Mouse (Mus musculus) heart, postnatal 10 days (tissue): ENCODE measurements around the gene Gcnt1. TPM values are rescaled to one million over a fixed set of nuclear protein-coding genes. Genes with fewer than 3 reads are reported as not detected.

Source experiments
- DNase-seq, 2 experiments: peaks; one replicate each; pipeline ENCODE4 v3.0.0; 2021
- intact Hi-C: fragments of 180-260 bp; cut with DNase I; formaldehyde crosslinking; loops from one replicate; pipeline ENCODE4 v1.15.1; 2025
- total RNA-seq, 2 experiments: library from RNA; stranded (reverse); gene quantifications; 2 replicates each; pipeline ENCODE4 v1.2.3; 2021

Gene Gcnt1
- 10 to 100 TPM; 11.4 to 13.6 TPM for total RNA-seq

DNA sequence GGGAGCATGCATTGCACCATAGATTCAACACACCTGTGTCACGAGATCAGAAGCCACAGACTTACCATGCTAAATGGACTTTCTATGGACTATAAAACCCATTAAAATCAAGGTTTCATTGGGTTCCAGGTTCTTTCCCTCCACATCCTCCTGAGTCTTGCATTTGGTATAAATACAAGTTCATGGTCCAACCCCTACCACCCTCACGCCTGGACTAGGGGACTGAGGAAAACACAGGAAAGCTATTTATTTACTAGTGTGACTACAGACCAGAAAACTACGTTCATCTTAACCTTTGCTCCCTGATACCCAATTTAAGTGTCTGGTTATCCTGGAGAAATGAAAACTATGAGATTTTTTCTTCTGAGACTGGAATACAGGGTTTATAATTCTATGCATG lies at the start of gene Gcnt1:
Gene Gcnt1 (minus strand): TSS at position 144 of the 400 bp plus-strand sequence.
- no peak for DNase-seq
- intact Hi-C loops: no loop called here

DNA sequence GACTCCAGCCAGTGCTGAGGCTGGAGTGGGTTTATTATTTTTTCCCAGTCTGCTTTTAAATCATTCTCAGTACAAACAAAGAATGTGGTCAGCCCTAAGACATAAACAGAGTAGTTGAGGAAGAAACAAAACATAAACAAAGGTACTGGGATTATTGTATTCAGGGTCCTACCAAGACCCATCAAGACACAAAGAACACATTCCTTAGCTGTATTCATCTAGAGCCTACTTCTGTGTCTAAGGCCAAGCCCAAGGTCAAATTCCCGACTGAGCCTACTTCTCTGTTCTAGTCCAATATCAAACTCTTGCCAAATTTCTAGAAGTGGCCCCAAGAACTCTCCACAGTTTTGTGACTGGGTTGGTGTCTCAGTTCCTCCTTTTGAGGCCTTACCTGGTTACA lies 45.2 kb upstream of the Gcnt1 start:
- intact Hi-C loops: no loop called here
- DNase-seq: no peak

DNA sequence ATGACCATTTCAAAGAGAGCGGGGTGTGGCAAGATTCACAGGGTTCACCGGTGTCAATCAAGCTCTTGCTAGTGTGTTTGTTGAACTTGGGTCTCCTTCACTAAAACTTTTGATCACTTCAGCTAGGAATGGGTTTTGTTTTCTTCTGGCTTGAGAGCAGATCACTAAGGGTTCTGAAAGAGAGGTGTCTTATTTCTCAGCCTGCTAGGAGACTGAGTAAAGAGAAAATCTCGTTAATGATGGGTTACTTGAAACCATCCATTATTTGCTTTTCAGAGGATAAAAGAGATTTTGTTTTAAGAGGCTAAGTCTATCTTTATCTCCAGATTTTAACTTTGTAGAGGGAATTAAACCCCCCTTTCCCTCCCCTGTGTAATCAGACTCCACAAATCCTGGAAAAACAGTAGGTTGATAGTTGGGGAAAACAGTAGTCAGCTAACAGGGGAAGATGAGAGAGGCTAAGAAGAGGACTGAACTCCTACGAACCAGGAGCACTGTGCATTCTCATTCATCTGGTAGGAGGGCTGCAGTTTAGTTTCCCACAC lies 40.3 kb upstream of the Gcnt1 start:
- DNase-seq: no peak
- intact Hi-C loops: no loop called here

DNA sequence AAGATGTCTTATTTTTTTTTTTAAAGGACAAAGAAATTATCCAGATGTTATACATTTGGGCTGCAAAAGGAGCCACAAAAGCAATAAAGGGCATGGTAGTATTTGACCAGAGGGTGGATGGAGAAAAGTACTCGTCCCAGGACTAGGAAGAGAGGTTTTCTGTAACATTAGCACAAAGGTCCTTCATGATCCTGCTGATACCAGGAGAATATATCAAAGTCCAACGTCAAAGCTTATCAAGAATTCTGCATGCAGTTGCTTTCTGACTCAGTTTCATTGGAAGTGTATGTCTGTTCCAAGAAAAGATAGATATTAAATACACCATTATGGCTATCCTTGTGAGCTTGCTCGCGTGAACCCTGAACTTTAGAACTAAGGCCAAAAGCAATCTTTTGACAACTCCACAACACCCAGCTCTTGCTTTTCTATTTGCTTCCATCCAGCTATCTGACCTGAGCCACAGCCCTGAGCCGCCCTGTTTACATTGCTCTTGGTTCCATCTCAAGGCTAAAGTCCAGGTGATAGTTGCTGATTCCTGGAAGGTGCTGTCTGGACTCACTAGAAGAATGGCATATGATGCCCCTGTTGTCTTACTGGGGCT lies 37.9 kb upstream of the Gcnt1 start:
- intact Hi-C loops: no loop called here
- DNase-seq: no peak

DNA sequence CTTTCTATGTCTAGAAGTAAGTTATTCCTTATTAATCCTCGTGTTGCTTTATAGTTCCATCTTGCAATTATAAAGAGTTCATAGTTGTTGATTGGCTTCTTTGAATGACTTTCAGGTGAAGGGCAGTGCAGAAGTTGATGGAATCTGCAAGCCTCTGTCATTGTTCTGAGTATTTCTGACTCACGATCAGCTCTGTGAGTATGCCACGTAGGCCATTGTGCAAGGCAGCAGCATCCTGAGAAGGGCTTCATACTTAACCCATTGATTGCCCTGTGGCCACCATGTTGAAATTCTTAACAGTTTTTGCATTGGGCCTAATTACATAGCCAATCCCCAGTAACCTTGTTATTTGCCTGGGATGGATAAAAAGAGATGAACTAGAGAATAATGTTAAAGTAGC lies 36.7 kb upstream of the Gcnt1 start:
- no peak for DNase-seq
- intact Hi-C loops: no loop called here

DNA sequence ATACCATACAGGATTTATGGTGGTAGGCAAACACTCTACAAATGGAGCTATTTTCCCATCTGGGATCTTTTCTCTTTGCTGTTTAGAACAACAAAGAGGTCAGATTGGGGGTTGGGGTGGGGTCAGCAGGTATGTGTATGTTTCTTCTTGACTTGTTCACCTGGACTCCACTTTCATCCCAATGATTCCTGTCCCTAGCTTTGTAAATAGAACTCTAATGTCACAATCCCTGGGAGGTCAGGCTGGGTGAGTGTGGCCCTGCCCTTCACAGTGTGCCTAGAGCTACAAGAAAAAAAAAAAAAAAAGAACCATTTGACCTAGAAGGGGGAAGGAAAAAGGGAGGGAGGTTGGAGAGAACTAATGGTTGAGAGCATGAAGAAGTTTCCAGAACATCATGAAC lies 35.9 kb upstream of the Gcnt1 start:
- DNase-seq: no peak
- intact Hi-C loops: no loop called here

DNA sequence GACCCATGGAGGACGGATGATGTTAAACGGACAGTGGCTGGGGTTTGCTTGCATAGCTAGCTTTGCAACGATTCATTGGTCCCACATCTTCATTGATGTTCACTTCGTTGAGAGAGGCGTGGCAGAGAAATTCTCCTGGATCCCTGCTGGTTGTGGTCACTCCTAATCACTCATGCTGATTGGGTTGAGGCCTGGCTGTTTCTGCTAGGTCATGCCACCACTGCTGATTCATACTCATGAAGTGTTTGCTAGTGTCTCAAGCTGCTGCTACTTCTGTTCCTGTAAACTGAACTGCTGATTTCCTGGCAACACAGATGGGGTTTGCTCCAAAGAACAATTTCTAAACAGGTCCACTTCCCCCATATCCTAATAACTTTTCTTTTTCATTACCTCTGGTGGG lies 34.2 kb upstream of the Gcnt1 start:
- DNase-seq: no peak
- intact Hi-C loops: no loop called here

DNA sequence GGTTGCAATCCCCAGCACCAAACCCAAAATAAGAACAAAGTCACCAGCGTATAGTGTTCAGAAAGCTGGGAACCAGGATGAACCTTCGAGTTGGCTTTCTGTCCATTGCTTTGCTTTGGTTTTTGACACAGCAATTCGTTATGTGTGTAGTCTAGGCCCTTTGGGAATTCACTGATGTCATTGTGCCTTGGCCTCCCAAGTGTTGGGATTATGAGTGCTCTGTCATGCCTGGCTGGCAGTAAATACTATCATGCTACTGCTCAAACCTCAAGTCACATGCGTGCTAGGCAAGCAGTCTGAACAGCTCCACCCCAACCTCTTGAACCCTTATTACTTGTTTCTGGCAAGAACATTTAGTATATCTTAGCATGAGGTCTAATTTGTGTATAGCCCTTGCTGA lies 30.5 kb upstream of the Gcnt1 start:
- intact Hi-C loops: no loop called here
- no peak for DNase-seq

DNA sequence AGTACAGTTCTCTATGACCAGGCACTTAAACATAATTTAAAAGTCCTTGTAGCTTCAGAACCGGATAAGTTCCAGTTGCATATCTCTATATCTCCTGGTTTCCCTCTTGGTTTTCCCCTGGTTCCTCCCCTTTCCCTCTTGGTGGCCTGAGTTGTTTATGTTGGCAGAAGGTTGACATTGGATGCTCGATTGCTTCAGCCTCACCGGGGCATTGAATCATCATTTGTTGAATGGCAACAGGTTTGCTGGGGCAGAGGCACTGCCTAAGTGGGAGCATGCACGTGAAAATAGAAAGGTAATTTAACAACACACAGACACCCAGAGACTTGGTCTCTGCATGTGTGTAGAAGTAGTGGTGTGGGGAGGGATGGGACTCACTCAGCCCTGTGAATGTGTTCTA lies 27.9 kb upstream of the Gcnt1 start:
- intact Hi-C loops: no loop called here
- no peak for DNase-seq

DNA sequence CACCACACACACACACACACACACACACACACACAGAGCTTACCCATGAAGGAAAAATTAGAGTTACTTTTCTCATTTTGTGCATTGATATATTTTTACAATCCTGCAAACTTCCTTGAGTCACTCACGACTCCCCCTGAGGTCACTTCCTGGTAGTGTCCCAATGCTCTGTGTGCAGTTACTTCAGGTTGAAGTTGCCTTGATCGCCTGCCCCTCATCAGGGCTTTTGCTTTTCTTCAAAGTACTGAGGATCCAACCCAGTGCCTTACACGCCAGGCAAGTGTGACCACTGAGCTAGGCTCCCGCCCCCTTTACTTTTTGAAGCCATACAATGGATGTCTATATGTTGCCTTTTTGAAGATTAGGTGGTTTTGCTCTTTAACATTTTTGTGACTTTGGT lies 27.3 kb upstream of the Gcnt1 start:
- intact Hi-C loops: loop anchor here (10.0 kb wide), 2 partner anchors 435 to 1225 kb away; partner anchors contain the start of gene Pcsk5
- no peak for DNase-seq

DNA sequence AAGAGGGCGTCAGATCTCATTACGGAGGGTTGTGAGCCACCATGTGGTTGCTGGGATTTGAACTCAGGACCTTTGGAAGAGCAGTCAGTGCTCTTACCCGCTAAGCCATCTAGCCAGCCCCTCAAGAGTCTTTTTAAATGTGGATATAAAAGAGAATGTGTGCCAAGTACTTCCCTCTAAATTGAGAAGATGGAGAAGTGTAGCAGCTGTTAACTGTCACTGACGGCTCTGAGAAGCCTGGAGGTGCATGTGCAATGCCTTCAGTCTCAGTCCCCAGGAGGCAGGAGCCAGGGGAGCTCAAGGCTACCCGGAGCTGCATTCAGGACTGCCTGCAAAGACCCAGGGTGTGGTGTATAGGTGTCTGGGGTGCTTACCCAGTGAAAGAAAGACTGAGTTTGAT lies 25.3 kb upstream of the Gcnt1 start:
- no peak for DNase-seq
- intact Hi-C loops: loop anchor here (10.0 kb wide), 2 partner anchors 437 to 1227 kb away; partner anchors contain the start of gene Pcsk5

DNA sequence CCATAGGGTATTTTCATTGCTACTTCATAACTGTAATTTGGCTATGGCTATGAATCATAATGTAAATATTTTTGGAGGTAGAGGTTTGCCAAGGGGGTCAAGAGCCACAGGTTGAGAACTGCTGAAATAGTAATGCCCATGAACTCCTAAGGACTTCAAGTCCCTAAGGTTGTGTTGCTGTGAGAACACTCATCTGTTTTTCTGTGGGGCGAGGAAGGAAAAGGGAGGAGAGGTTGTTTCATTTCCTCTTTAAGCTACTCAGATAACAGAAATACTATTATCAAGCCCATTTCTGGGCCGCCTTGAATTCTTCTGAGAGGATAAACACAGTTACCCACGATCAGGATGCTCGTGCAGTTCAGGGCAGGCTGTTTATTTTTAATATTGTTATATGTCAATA lies 24.2 kb upstream of the Gcnt1 start:
- DNase-seq: peak in 1 of 2 experiments; percentile 15
- intact Hi-C loops: loop anchor here (10.0 kb wide), 2 partner anchors 438 to 1228 kb away; partner anchors contain the start of gene Pcsk5

DNA sequence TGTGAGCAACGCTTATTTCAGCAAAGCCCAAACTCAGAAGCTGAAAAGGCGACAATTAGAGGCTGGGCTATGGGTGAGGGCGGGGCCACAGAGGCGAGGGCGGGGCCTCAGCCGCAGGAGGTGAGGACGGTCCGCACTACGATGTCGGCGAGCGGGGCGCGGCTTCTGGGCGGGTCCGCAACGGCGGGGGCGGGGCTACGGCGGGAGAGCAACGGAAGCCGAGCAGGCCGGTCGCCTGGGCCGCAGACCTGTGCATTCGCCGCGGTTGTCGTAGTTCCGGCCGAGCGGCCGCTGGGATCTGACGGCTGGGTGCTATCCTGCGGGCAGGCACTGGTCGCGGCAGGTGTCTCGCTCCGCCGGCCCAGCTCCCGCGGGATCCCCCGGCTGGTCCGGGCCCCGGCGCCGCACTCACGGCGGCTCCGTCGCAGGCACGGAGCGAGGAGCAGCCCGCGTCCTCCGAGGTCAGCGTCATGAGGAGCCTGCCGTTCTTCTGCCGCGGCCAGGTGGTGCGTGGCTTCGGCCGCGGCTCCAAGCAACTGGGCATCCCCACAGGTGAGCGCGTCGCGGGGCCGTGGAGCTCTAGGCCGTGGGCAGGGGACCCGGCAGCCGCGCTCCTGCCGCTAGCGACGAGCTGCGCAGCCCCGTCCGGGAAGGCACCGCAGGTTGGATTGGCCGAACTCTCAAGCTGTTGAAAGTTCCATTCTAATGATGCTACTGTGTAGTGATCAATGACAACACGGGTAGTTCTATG lies 21.4 kb upstream of the Gcnt1 start, which contains the start of gene Rfk:
Gene Rfk (plus strand): TSS at position 203 of the 751 bp plus-strand sequence.
- intact Hi-C loops: loop anchor here (10.0 kb wide), 2 partner anchors 441 to 1231 kb away; partner anchors contain the start of gene Pcsk5
- peak; percentile 95 to 96 for DNase-seq

DNA sequence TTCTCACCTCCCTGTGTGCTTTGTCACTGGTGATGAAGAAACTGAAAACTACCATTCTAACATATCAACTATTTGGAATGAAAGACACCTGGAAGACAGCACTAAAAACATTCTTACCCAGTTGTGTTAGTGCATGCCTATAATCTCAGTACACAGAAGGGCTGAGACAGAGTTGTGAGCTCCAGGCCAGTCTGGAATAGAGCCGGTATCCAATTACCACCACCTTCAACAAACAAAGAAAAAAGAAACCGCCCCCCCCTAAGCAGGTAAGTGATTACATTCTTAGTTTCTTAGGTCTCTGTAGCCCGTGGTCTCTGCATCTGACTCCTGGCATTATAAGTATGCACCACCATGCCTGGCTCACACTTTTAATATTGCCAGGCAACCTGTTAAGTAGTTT lies 20.2 kb upstream of the Gcnt1 start:
- intact Hi-C loops: loop anchor here (10.0 kb wide), 2 partner anchors 442 to 1232 kb away; partner anchors contain the start of gene Pcsk5
- no peak for DNase-seq

DNA sequence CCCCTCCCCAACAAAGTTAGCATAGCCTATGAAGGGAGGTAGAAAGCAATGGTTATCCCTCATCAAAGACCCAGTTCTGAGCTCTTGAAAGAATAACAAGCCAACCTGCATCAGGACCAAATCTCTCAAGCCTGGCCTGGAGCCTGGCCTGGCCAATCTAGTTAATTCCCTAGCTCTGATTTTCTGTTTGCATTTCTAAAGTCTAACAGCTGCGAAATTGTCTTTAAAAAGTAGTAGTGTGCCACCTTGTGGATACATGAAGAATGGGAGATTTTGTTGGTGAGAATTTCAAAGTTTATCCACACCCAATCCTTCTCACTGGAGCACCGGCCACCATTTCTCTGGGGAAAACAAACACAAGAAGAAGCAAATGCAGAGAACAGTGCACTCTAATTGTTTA lies 15.8 kb upstream of the Gcnt1 start:
- intact Hi-C loops: loop anchor here (1.0 to 2.0 kb wide), 2 partner anchors 226 to 263 kb away; no protein-coding TSS in a partner anchor
- peak; percentile 24 to 32 for DNase-seq

DNA sequence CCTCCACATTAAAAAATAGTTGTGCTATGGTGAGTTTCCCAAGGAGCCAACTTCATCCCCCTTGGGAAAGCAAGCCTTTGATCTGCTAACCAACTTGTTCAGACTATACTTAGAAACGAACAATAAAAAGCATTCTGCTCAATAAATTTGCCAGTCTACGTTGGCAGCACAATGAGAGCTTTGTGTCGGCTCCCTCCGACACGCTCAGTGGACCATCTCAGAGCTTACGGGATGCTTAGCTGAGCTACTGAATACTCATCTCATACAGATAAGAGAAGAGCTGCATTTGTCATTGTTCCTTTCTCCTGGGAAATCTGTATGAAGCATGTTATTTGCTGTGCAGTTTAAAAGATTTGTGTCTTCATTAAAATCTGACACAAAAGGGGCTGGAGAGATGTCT lies 13.8 kb upstream of the Gcnt1 start:
- intact Hi-C loops: no loop called here
- DNase-seq: no peak

DNA sequence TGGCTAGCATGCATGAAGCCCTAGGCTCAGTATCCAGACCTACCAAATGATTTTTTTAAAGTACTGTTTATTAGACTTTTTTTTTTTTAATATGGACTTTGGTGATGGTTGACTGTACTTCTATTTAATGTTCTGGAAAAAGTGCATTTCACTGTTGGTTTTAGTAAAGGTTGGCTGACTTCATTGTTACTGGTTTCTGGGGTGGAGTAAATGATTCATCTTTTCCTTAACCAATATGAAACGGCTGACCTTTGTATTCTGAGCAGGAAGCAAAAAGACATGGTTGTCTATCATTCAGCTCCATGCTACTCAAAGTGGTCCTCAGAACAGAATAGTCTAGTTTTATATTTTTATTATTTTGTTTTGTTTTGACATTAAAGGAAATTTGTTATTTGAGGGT lies 12.8 kb upstream of the Gcnt1 start:
- DNase-seq: no peak
- intact Hi-C loops: no loop called here

DNA sequence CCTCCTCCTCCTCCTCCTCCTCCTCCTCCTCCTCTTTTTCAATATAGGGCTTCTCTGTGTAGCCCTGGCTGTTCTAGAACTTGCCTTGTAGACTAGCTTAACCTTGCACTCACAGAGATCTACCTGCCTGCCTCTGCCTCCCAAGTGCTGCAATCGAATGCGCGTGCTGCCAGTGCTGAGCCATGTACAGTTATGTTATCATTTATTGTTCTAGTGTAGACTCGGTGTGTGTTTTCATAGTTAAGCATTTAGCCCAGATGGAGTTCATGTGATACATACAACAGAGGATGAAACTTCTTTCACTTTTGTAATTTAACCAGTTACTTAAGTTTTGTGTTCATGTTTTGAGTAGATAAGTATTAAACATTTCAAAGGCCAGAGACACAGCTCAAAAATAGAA lies 12.4 kb upstream of the Gcnt1 start:
- intact Hi-C loops: no loop called here
- DNase-seq: no peak

DNA sequence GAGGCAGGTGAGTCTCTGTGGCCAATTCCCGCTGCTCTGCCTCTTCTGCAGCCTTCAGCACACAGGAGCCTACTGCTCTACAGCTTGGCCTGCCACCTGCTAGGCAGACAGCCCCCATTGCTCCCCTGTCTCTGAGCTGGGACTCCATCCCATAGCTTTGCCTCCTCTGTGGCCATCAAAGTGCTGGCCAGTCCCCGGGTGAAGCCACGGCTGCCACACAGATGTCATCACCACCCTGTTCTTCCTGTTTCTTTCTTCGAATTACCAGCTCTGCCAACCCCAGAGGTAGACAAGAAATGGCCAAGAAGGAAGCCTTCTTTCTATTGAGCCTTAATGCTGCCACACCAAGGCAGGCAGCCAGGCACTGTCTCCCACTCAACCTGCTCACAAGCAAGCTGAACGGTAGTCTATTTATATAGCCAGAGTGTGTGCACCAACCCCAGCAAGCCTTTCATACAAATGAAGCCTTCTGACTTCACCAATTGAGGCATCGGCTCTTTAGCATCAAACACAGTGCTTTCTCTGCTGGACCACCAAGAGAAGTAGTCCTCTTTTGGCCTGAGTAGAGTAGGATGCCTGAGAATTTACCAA lies 10.3 kb upstream of the Gcnt1 start:
- no peak for DNase-seq
- intact Hi-C loops: no loop called here

DNA sequence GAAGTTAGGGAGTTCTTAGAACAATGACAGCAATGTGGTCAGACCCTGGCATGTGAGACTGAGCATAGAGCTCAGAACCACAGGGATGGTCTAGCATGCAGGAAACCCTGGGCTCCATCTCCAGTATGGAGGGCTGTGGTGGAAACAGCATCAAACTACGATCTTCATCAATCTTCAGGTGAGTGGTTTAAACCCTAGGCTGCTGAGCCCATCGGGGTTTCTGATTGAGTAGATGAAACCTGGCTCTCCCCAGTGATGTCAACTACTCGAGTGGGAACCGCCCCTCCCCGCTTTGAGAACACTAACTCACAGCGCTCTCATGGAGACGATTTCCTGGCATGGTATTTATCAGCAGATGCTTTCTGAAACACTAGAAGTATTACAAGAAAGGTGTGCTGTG lies 7.9 kb upstream of the Gcnt1 start:
- intact Hi-C loops: no loop called here
- DNase-seq: no peak

DNA sequence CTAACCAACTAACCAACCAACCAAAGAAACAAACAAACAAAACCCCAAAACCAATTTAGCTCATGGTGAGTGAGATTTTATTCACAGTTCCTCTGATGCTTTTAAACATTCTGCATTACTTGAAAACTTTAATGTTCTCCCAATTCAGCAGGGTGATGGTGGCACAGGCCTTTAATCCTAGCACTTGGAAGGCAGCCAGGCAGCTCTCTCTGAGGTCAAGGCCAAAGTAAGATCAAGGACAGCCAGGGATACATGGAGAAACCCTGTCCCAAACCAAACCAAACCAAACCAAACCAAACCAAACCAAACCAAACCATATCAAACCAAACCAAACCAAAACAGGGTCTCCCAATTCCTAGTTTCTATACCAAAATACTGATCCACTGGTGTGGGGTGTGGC lies 6.2 kb upstream of the Gcnt1 start:
- no peak for DNase-seq

More for the DNA sequence above, 6.2 kb upstream of the Gcnt1 start:
- intact Hi-C loops: no loop called here
